Mouse (Mus musculus): ENCODE data around the gene Kxd1.

- no peak for TF ChIP-seq CTCF (IDR thresholded peaks at IDR 0.05; ENCODE audit: control insufficient read depth, insufficient read depth, low read length)
- no peak for TF ChIP-seq POLR2A (IDR thresholded peaks at IDR 0.05; ENCODE audit: borderline replicate concordance, control insufficient read depth, low read depth, low read length)
These were observed 32.0 kb downstream of the Kxd1 start for GRCm38 (mm10) chr8:70495771-70496062.
